Mouse (Mus musculus) midbrain, embryonic 14.5 days (tissue): ENCODE results near the gene Phyhipl. TPM values are rescaled to one million over a fixed set of nuclear protein-coding genes. Genes with fewer than 3 reads are reported as not detected.

Experiments used
- ATAC-seq: fragments of 200-750 bp; cut with Nextera tagmentation; 2 replicates; pipeline ENCODE4 v1.8.0; 2017; ENCODE audit warnings: moderate number of reproducible peaks, moderate library complexity; ENCODE audit not compliant: low FRiP score, low TSS enrichment
- DNase-seq: peaks from one replicate; pipeline ENCODE4 v3.0.0-alpha.2; 2015
- H3K27ac ChIP-seq: fragments of 300-500 bp; sonication (generic); replicated peaks from 2 replicates; pipeline ENCODE4 v1.5.1; 2014; ENCODE audit warnings: mild to moderate bottlenecking, low read depth, low read length, moderate library complexity
- H3K27me3 ChIP-seq: fragments of 300-500 bp; sonication (generic); 2 replicates; pipeline ENCODE4 v1.6.1; 2014; ENCODE audit warnings: low read length, control low read depth, mixed read lengths; ENCODE audit not compliant: control insufficient read depth, insufficient read depth
- H3K36me3 ChIP-seq: fragments of 300-500 bp; sonication (generic); 2 replicates; pipeline ENCODE4 v1.6.1; 2014; ENCODE audit warnings: low read length, control low read depth; ENCODE audit not compliant: control insufficient read depth, insufficient read depth
- H3K4me1 ChIP-seq: fragments of 300-500 bp; sonication (generic); 2 replicates; pipeline ENCODE4 v1.6.1; 2014; ENCODE audit warnings: mild to moderate bottlenecking, antibody characterized with exemption, low read length, control low read depth; ENCODE audit not compliant: control insufficient read depth, insufficient read depth
- H3K4me2 ChIP-seq: fragments of 300-500 bp; sonication (generic); 2 replicates; pipeline ENCODE4 v1.6.1; 2014; ENCODE audit warnings: mild to moderate bottlenecking, low read length, moderate library complexity
- H3K4me3 ChIP-seq: fragments of 300-500 bp; sonication (generic); replicated peaks from 2 replicates; pipeline ENCODE4 v1.5.1; 2014; ENCODE audit warnings: low read depth, low read length
- H3K9ac ChIP-seq: fragments of 300-500 bp; sonication (generic); replicated peaks from 2 replicates; pipeline ENCODE4 v1.6.1; 2014; ENCODE audit warnings: mild to moderate bottlenecking, low read length, moderate library complexity
- H3K9me3 ChIP-seq: fragments of 300-500 bp; sonication (generic); 2 replicates; pipeline ENCODE4 v1.6.1; 2016; ENCODE audit warnings: low read length, control low read depth, mixed read lengths; ENCODE audit not compliant: control insufficient read depth
- WGBS: fragments of 180-500 bp; shearing (Covaris S2); extraction: QIAGEN DNeasy Blood & Tissue Kit; methylation state at CpG from one replicate; pipeline ENCODE4 v1.1.7; 2014; 5-methylcytosine and 5-hydroxymethylcytosine counted together
- polyA plus RNA-seq: library from polyadenylated mRNA; unstranded; fragments of >200 nt; fragmentation: Nextera tagmentation; extraction: Ambion mirVana; gene quantifications from 2 replicates; pipeline ENCODE4 v1.2.1, GENCODE M21; 2014

The Phyhipl gene
- polyA plus RNA-seq, 1 experiment from 2014 or later = 246 TPM

- Histone ChIP-seq H3K4me3 (no peak overlapping the region), H3K4me1 (peaks cover 4% of the 10 kb centered on the region; the same call in 1 of the 2 replicates), H3K27me3 (no peaks in the 10 kb centered on the region), H3K9me3 (no peaks in the 10 kb centered on the region), H3K27ac (no peak overlapping the region), H3K9ac (no peak overlapping the region), H3K36me3 (no peaks in the 10 kb centered on the region), H3K4me2 (no peak overlapping the region)
- WGBS = 8% methylated on average over 3 of the region's 3 CpGs
- ATAC-seq = peak; percentile 53; the same call in 1 of the 2 replicates
- peak; percentile 57 for DNase-seq
Observed at GRCm38 (mm10) chr10:70686505-70686904, 30.7 kb upstream of the Phyhipl start.

GRCm38 (mm10) chr10:70683508-70683907, 27.7 kb upstream of the Phyhipl start:
- WGBS = 90% methylated on average over 4 of the region's 4 CpGs

GRCm38 (mm10) chr10:70677946-70678345, 22.2 kb upstream of the Phyhipl start:
- H3K4me3 ChIP-seq = no peak overlapping the region
- DNase-seq (no peak), ATAC-seq (no peak)
- H3K9me3 ChIP-seq = no peaks in the 10 kb centered on the region
- WGBS = 97% methylated on average over 1 of the region's 1 CpGs
- no peaks in the 10 kb centered on the region for H3K4me1 ChIP-seq
- no peak overlapping the region for H3K9ac ChIP-seq
- H3K36me3 ChIP-seq = no peaks in the 10 kb centered on the region
- H3K4me2 ChIP-seq = no peak overlapping the region
- no peaks in the 10 kb centered on the region for H3K27me3 ChIP-seq
- H3K27ac ChIP-seq = no peak overlapping the region

More at GRCm38 (mm10) chr10:70683508-70683907, 27.7 kb upstream of the Phyhipl start:
- H3K27ac ChIP-seq = no peak overlapping the region
- peaks cover 4% of the 10 kb centered on the region; the same call in 1 of the 2 replicates for H3K4me1 ChIP-seq
- DNase-seq (no peak), ATAC-seq (no peak)
- H3K9ac ChIP-seq = no peak overlapping the region
- no peak overlapping the region for H3K4me2 ChIP-seq
- no peaks in the 10 kb centered on the region for H3K9me3 ChIP-seq
- H3K27me3 ChIP-seq = no peaks in the 10 kb centered on the region
- H3K36me3 ChIP-seq = no peaks in the 10 kb centered on the region
- H3K4me3 ChIP-seq = no peak overlapping the region

GRCm38 (mm10) chr10:70656272-70656671, 507 bp upstream of the Phyhipl start:
- DNase-seq (no peak), ATAC-seq (no peak)
- Histone ChIP-seq H3K9me3 (0 out of 2 replicates have a peak, but pooled peaks cover 3% of the 10 kb centered on the region), H3K4me2 (no peak overlapping the region), H3K27ac (no peak overlapping the region), H3K9ac (no peak overlapping the region), H3K4me3 (no peak overlapping the region), H3K4me1 (peaks cover 17% of the 10 kb centered on the region; the same call in 1 of the 2 replicates), H3K36me3 (no peaks in the 10 kb centered on the region), H3K27me3 (no peaks in the 10 kb centered on the region)
- 41% methylated on average over 6 of the region's 6 CpGs for WGBS

GRCm38 (mm10) chr10:70654655-70655054, 1.1 kb downstream of the Phyhipl start:
- WGBS = 84% methylated on average over 4 of the region's 4 CpGs
- ATAC-seq (no peak), DNase-seq (no peak)
- no peaks in the 10 kb centered on the region for H3K27me3 ChIP-seq
- no peak overlapping the region for H3K9ac ChIP-seq
- no peaks in the 10 kb centered on the region for H3K9me3 ChIP-seq
- no peak overlapping the region for H3K4me3 ChIP-seq
- H3K27ac ChIP-seq = no peak overlapping the region
- peaks cover 17% of the 10 kb centered on the region; the same call in 1 of the 2 replicates for H3K4me1 ChIP-seq
- no peaks in the 10 kb centered on the region for H3K36me3 ChIP-seq
- H3K4me2 ChIP-seq = no peak overlapping the region

- no peak for ATAC-seq
- H3K4me1 ChIP-seq = peaks cover 17% of the 10 kb centered on the region; the same call in 1 of the 2 replicates
- no peaks in the 10 kb centered on the region for H3K9me3 ChIP-seq
- no peak for DNase-seq
- WGBS = 78% methylated on average over 3 of the region's 3 CpGs
- no peaks in the 10 kb centered on the region for H3K27me3 ChIP-seq
- no peak overlapping the region for H3K4me3 ChIP-seq
- H3K27ac ChIP-seq = no peak overlapping the region
- no peak overlapping the region for H3K4me2 ChIP-seq
- H3K9ac ChIP-seq = no peak overlapping the region
- no peaks in the 10 kb centered on the region for H3K36me3 ChIP-seq
Observed at GRCm38 (mm10) chr10:70654139-70654538, 1.6 kb downstream of the Phyhipl start.

- H3K4me2 ChIP-seq = peak overlapping the region; percentile 29
Observed at GRCm38 (mm10) chr10:70651769-70652648, 3.8 kb downstream of the Phyhipl start.

GRCm38 (mm10) chr10:70648831-70649230, 6.9 kb downstream of the Phyhipl start:
- no peak for ATAC-seq
- Histone ChIP-seq H3K27ac (no peak overlapping the region), H3K9ac (no peak overlapping the region), H3K4me2 (no peak overlapping the region), H3K4me3 (no peak overlapping the region), H3K27me3 (no peaks in the 10 kb centered on the region), H3K4me1 (peaks cover 10% of the 10 kb centered on the region; the same call in 1 of the 2 replicates), H3K9me3 (no peaks in the 10 kb centered on the region), H3K36me3 (no peaks in the 10 kb centered on the region)
- no peak for DNase-seq
- 59% methylated on average over 5 of the region's 5 CpGs for WGBS

More at GRCm38 (mm10) chr10:70651769-70652648, 3.8 kb downstream of the Phyhipl start:
- H3K27ac ChIP-seq = no peak overlapping the region
- H3K36me3 ChIP-seq = no peaks in the 10 kb centered on the region
- peaks cover 17% of the 10 kb centered on the region; the same call in 1 of the 2 replicates for H3K4me1 ChIP-seq
- no peak overlapping the region for H3K9ac ChIP-seq
- no peaks in the 10 kb centered on the region for H3K9me3 ChIP-seq
- no peaks in the 10 kb centered on the region for H3K27me3 ChIP-seq
- DNase-seq (peak; percentile 70), ATAC-seq (peak; percentile 73; the same call in 1 of the 2 replicates)
- 23% methylated on average over 16 of the region's 16 CpGs for WGBS
- no peak overlapping the region for H3K4me3 ChIP-seq
